Mouse (Mus musculus): Measurements from ENCODE around the gene Zfp592.
A peak's percentile ranks its signal among the peaks of the same experiment; 100 is the strongest.

Gene Zfp592

DNA sequence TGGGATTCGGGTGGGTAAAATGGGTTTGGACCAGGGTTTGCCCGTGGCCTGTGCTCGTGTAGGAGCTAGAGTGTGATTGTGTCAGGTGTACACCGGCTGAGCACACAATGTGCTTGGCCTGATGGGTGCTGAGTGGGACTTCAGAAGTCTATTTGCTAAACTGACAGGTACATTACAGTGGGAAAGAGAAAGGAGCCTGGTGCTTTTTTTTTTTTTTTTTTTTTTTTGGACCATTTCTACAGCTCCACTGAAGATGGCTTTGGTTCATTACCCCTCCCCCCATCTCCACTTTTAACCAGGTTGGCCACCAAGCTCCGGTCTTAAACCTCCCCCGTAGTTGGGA lies 1.2 kb downstream of the Zfp592 start:
- DNase-seq = no peak

DNA sequence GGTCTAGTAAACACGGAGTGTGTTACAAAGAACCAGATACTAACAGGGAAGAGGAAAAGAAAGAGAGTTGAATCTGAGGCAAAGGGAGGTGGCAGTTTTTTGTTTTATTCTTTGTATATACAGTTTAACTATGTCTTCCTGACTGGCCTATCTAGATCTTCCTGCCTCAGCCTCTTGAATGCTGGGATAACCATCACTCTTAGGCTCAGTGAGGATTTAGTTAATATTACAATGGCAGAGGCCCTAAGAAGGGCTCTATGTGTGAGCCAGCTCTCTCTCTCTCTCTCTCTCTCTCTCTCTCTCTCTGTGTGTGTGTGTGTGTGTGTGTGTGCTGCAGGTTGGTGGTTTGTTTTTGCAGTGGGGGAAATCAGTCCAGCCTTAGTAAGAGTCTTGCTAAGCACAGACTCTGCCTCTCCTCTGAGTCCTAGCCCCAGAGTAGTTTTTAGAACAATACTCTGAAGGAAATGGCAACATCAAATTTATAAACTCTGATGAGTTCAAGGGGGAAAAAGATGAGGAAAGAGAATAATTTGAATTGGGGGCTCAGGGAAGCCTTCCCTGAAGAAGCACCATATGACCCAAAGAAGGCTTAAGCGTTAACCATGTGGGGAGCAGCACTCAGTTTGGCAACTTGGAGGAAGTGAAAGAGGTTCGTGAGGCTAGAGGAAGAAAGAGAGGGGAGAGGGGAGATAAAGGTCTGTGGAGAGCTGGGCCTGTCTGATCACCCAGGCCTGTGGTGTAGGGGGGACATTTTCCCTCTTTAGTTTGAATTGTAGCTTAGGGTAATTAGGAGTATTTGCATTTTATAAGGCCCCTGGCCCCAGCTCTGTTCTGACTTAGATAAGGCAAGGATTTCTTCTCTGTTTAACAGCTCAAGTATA lies 2.0 kb downstream of the Zfp592 start:
- no peak for DNase-seq

DNA sequence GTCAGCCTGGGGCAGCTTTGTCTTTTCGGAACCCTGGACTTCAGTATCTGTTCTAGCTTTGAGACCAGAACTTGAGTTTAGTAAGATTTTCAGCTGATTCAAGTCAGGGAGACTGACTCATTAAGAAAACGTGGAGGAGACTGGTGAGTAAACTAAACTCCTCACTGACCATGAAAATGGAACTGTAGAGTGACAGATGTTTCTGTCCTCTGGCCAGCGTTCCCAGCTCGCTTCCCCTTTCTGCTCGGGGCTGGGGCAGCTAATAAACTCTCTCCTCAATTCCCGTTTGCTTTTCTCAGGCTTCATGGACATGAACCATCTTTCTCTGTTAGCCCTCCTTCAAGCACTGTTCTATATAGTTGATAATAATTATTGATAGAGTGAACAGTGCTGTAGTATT lies 4.3 kb downstream of the Zfp592 start:
- no peak for DNase-seq

DNA sequence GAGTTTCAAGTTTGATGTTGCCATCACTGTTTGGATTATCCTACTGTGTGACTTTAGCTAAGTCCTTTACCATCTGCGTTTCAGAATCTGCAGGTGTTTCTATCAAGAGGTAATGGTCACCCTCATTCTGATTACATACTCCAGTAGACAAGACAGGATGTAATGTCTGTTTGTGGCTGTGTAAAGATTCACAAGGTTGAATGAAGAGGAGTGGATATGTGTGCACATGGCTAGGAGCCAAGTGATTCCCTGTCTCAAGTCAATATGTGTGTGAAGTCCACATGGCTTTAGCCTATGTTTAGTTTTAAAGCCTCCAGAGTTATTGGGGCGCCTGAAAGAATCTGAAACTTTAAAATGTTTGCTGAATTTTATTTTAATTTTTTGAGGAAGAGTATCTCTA lies 6.1 kb downstream of the Zfp592 start:
- DNase-seq = no peak

DNA sequence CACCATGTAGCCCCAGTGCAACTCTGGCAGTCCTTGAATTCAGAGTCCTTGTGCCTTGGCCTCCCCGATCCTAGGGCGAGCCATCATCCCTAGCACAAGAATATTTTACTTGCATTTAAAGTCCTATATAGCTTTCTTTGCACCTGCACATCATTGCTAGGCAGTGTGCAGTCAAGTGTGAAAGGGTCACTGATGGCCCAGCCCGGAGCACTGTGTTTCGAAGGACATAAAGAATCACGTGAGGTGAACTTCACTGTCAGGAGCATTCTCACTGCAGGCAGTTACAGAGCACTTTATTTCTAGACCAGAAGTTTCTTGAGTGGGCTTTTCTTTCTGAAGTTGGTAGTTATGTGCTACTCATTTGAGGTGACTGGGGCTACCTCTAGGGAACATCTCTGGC lies 8.4 kb downstream of the Zfp592 start:
- no peak for DNase-seq

DNA sequence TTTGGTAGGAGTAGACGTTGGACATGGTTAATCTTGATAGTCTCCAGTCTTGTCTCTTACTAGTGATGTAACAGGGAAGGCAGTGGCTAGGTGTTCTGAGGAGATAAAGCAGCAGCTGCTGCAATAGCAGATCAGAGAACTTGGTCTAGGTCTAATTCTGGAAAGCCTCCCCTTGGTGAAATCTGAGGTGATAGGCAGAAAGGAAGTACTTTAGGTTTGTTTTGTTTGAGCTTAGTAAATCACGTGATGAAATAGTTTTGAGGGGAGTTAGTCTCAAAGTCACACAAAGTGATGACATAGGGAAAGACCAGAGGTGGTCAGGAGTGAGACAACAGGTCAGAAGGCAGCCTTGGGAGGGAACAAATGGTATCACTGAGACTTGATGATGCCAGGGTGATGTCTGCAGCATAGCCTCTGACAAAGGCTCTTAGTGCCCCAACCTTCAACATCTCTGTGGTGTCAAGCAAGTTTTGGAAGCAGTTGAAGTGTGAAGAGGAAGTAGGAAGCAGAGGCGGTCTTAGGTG lies 11.1 kb downstream of the Zfp592 start:
- DNase-seq = no peak

DNA sequence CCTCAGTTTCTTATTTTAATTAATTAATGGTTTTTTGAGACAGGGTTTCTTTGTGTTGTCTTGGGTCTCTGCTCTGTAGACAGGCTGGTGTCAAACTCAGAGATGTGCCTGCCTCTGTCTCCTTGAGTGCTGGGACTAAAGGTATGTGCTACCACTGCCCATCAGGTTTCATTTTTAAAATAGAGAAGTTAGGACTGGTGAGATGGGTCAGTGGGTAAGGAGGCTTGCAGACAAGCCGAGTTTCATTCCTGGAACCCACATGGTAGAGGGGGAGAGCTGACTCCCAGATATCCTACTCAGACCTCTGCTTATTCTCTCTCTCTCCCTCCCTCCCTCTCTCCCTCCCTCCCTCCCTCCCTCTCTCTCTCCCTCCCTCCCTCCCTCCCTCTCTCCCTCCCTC lies 12.5 kb downstream of the Zfp592 start:
- no peak for DNase-seq

DNA sequence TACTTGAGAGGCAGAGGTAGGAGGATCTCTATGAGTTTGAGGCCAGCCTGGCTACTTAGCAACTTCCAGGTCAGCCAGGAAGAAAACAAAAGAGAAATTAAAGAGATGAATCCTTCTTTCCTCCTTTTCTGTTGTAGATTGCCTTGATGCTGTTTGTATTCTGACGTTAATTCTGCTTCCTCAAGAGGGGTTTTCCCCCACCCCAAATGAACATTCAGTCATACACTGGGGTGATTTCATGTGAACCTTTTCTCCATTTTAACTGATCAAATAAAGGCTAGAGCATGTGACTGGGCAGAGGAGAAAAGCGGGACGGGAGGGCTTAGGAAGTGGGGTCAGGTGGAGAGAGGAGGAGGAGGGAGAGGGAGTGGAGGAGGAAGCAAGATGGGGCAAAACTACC lies 14.8 kb downstream of the Zfp592 start:
- no peak for DNase-seq

DNA sequence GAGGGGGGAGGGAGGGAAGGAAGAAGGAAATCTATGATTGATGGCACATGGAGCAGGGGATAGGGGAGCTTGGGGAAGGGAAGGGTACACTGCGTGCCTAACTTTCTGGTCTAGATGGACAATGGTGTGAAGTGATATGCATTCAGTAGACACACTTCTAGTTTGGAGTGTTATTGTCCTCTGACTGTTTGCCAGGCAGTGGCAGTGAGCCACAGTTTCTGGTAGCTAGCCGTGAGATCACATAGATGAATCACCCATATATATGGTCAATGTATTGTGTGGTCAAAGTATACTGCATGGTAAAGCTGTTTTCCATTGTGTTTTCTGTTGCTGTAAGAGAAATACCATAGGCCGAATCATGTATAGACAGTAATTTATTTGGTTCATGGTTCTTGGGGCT lies 18.1 kb downstream of the Zfp592 start:
- DNase-seq = no peak

DNA sequence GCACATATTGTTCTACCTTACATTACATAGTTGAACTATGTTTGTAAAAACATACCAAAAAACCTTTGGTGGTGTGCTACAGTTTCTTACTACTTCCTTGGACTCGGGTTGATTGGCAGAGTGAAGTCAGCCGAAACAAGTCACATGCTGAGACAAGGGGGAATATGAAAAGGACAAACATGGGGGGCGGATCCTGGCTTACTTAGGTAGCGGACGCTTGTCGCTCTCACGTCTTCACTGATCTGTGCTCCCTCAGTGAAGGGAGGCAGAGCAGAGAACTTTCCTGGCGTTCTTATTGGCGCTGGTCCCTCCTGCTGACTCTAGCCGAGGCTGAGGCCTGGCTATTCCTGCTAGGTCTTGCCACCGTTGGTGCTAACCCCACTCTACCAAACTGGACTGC lies 26.8 kb downstream of the Zfp592 start:
- no peak for DNase-seq

DNA sequence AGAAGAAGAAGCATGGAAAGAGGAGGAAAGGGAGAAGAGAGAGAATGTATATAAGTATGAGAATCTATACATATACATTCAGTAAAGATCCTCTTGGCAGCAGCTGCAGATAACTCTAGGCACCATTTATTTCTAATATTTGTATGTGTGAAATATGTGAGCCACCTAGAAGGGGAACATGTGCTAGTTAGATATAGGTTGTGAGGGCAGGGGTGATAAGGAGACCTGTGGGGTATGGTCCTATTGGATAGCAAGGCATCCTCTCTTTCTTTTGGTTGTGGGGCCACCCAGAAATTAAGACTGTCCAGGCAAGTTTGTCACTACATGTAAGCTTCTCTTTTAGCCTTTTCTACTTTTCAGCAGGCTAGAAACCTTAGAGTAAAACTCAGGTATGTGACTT lies 29.2 kb downstream of the Zfp592 start:
- DNase-seq = no peak

DNA sequence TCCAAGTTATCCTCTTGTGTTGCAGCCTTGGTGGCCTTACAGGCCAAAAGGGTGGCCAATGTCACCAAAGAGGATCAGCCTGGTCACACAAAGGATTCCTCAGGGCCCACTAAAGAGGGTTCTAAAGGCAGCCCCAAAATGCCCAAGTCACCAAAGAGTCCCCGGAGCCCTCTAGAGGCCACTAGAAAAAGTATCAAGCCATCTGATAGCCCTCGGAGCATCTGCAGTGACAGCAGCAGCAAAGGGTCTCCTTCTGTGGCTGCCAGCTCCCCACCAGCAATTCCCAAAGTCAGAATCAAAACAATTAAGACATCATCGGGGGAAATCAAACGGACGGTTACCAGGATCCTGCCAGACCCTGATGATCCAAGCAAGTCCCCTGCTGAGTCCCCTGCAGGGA lies 30.6 kb downstream of the Zfp592 start:
- peak; percentile 29 for DNase-seq

DNA sequence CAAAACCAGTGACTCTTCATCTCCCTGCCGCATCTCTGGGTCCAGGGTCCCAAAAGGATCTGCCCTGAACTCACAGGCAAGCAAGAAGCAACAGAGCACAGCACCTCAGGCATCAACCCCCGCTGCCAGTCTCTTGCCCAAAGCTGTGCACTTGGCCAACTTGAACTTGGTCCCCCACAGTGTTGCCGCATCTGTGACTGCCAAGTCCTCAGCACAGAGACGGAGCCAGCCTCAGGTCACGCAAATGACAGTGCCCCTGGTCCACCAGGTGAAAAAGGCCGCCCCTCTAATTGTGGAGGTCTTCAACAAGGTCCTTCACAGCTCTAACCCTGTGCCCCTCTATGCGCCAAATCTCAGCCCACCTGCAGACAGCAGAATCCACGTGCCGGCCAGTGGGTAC lies 31.2 kb downstream of the Zfp592 start:
- DNase-seq = peak; percentile 63

DNA sequence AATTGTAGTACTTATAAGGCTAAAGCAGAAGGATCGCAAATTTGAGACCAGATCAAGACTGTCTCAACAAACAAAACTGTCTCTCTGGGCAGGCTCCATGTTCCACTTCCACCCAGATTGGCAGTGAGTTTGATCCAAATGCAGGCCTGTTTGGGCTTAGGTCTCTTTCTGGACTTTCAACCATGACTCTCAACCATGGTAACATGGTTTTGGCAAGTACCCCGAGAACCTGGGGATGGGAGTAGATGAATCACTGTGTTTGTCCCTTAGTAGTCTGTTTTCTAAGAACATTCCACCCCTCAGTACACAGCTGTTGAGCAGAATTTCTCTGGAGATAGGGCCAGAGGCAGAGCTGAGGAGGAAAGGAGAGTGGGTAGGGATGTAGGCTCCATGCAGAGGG lies 32.3 kb downstream of the Zfp592 start:
- DNase-seq = no peak

DNA sequence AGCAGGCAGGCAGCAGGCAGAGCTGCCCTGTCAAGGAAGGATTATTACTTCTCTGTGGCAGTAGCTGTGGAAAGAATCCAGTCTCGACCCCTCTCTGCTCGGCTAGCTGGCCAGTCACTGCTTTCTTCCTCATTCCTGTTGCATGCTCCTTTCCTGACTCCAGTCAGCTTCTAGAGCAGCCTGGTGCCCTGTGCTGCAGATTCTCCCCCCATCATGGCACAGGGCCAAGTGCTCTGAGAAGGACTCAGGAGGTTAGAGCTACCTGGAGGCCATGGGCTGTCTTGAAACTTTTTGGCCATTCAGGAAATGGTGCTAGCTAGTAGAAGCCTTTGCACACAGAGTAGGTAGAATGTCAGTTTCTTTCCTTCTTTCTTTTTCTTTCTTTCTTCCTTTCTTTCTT lies 46.2 kb downstream of the Zfp592 start:
- no peak for DNase-seq

DNA sequence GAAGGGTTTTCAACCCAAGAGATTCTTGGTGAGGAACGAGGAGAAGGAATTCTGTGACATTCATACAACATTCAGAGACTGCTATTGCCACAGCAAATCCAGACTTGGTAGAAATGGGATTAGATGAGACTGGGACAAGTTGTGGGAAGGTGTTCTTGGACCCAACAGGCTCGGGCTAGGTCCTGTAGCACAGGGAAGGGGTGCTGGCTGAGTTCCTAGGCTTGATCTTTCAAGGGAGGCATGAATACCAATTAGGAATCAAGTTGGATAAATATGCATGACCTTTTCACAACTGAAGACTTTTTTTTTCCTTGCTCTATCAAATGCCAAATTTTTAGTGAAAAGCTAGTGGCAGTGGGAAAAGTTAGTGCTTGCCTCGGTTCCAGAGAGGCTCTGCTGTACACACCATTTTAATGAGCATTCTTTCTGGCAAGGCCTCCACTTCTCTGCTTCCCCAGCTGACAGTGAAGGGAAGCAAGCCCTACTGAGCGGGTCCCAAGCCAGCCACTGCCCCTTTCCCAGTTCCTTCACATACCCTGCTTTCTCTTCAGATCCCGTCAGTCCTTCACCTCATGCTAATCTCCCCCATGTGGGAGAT lies 49.6 kb downstream of the Zfp592 start:
- DNase-seq = peak; percentile 26

DNA sequence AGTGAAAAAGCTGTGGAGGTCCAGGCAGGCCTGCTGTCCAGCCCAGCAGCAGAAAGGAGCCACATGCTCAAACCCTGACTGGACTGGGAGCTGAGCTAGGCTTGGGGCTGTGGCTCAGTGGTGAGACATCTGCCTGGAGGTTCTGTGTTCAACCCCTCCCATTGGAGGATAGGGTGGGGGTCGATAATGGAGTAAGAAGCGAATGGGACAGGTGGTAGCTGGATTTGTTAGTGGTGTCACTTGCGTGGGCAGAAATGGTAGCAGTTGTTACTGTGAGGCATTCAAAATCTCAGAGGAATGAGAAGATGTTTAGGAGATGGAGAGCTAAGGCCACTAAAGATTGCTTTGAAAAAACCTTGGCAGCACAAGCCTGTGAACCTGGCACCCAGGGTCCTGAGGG lies 54.4 kb downstream of the Zfp592 start:
- DNase-seq = no peak

DNA sequence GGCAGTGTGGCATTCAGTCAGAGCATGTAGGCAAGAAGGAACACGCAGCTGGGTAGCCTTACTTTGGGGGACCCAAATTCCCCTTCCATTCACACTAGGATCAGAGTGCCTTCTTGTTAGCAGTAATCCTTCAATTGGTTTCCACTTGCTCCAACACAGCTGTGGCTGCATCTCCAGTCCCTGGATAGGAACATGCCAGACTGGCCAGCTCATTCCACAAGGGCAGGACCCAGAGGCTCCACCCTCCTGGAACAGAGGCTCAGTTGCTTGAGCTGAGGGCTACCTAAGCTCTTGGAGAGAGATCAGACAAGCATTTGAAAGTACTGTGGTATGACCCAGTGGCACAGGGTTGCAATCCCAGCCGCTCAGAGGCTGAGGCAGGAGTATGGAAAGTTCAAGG lies 55.0 kb downstream of the Zfp592 start:
- DNase-seq = no peak

DNA sequence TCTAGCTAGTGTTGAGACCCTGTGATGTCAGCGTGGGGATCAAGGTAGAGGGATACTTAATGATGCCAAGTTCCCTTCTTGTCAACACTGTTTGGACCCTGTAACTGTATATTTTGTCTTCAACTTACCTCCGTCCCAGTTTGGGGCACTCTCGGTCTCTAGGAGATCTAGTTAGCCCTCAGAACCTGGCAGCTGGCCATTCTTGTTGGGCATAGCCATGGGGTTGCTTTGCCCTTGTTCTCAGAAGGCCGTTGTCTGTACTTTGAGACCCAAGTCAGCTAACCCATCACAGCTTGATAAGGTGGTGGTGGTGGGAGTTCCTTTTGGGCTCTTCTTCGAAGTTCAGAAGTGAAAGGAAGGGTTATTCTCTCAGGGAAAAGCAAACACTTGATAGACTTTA lies 56.5 kb downstream of the Zfp592 start:
- no peak for DNase-seq

DNA sequence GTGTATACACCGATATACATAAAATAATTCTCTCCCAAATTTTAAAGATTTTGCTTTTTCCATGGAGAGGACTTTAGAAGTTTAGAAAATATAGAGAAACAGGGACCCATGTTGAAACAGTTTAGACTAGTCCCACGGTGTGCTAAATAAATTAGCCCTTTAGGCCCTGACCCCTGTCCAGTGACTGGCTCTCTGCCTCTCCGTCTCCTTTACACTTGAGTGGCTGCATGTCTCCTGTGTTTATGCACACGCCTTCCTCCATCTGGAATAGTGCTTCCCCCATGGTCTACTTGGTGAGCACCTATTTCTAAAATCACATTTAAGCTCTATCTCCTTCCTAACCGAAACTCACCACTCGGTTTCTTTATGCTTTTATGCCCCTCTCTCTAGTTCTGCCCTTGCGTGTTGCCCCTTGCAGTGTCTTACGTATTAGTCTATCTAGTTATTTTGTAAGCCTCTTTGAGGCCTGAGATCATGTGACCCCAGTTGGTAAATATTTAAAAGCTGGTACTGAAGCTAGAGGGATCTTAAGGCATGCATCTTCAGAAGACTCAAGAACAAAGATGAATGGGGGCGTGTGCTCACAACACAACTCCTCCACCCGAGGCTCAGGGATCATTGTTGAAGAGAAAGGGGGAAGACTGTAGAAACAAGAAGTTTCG lies 62.4 kb downstream of the Zfp592 start:
- no peak for DNase-seq

DNA sequence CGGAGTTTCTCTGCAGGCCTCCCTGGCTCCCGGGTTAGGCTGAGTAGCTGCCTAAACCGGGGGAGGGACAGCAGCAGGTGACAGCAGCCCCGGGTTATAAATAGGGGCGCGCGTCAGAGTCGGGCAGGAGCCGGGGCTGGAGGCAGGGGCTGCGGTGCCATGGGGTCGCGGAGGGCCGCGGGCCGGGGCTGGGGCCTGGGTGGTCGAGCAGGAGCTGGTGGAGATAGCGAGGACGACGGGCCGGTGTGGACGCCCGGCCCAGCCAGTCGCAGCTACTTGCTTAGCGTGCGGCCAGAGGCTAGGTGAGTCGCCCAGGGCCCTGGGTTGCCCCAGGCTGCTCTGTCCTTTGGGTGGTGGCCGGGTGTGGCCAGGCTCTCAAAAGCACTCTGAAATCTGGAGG lies 64.0 kb downstream of the Zfp592 start, which contains the start of gene Alpk3:
Gene Alpk3 (plus strand): TSS at position 130 of the 400 bp plus-strand sequence.
- no peak for DNase-seq

DNA sequence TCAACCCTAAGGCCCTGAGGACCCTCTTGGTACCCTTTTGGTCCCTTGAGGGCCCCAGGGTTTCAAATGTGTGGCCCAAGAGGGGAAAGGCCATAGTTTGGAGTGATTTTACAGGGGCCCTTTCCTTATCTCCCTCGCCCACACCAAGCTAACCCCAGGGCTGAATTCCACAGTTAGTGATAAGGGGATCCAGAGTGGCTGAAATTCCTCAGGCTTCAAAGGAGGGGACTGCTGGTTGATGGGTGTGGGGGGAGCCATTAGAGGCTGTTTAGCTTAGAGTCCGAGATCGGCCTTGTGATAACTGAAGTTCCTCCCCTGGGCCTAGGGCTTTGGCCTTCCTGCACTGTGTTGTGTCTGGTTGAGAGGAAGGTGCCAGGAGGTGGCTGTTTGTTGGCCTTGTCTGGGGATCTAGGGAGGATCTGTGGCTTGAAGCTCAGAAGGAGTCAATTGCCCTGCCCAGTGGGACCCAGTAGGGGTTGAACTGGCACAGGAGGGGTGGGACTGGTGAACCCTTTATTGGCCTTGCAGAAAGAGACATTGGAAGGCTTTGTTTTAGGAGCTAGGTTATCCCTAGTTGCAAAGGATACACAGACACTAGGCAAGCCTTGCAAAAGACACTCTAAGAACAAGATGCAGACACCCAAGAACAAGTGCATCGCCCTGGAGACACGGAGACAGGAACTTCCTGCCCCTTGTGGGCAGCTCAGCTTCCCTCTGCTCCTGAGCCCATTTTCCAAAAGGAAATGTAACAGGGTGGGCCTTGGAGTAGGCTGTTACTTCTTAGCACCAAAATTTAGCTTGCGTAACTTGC lies 64.6 kb downstream of the Zfp592 start:
- DNase-seq = no peak

DNA sequence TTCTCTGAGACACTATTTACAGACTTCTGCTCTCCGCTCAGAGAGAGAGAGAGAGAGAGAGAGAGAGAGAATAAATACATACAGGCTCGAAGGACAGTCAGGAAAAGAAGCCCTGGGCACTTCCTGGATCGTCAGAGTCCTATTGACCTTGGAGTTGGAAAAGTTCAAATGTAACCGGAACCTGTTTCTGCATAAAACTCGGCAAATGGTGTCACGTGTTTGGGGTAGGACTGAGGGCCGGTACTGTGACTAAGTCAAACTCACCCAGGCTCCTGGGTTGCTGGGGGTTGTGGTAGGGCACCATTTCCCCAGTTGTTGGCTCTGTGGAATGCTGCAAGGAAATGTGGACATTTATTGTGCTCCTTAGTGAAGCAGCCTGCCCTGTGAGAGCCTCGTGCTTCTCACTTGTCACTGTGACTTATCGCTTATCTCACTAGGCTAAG lies 65.3 kb downstream of the Zfp592 start:
- no peak for DNase-seq

Measured in cerebellum, adult 9-11 months (tissue).